Mouse (Mus musculus): ENCODE measurements around the gene Irf9. TPM values are rescaled to one million over a fixed set of nuclear protein-coding genes. Genes with fewer than 3 reads are reported as not detected.

Irf9 gene
- total and polyA plus RNA-seq, 3 experiments, result 8.5 to 14.8 TPM; not detected in 1

DNA sequence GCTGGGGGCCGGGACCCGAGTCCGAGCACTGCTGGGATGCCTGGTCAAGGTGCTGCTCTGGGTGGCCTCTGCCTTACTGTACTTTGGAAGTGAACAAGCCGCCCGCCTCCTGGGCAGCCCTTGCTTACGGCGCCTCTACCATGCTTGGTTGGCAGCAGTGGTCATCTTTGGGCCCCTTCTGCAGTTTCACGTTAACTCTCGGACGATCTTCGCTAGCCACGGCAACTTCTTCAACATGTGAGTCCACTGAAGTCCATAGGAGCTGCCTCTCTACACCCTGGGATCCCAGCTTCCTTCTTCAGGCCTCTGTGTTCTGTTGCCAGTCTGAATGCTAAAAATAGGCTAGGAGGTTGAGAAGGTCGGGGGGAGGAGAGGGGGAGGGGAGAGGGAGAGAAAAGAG is 27.7 kb upstream of the Irf9 start:
- no peak for TF ChIP-seq TAL1 (IDR thresholded peaks at IDR 0.05; ENCODE audit: low read length)
- TF ChIP-seq MAFK (IDR thresholded peaks at IDR 0.05; ENCODE audit: borderline replicate concordance, low read depth, low read length), result no peak
- no peak for TF ChIP-seq JUND (IDR thresholded peaks at IDR 0.05; ENCODE audit: low read depth, low read length)
- TF ChIP-seq MAX (IDR thresholded peaks at IDR 0.05; ENCODE audit: low read length), result no peak
- no peak for TF ChIP-seq POLR2A (IDR thresholded peaks at IDR 0.05; ENCODE audit: control insufficient read depth in 1 of 2, insufficient read depth in 1 of 2, low read depth in 1 of 2, low read length in 2 of 2, poor library complexity in 1 of 2)
- TF ChIP-seq HCFC1 (IDR thresholded peaks at IDR 0.05; ENCODE audit: low read depth, low read length), result no peak
- no peak for TF ChIP-seq E2F4 (IDR thresholded peaks at IDR 0.05; ENCODE audit: borderline replicate concordance, low read depth, low read length)
- TF ChIP-seq MYC (IDR thresholded peaks at IDR 0.05; ENCODE audit: low read depth, low read length), result no peak
- no peak for TF ChIP-seq ELF1 (IDR thresholded peaks at IDR 0.05; ENCODE audit: low read depth, low read length)
- TF ChIP-seq POLR2AphosphoS2 (IDR thresholded peaks at IDR 0.05; ENCODE audit: low read length), result no peak
- no peak overlapping the region for H3K4me3 ChIP-seq (ENCODE audit: control insufficient read depth in 1 of 2, insufficient read depth in 1 of 2, low read depth in 2 of 2, low read length in 2 of 2)
- no peak overlapping the region for H3K27ac ChIP-seq (ENCODE audit: control insufficient read depth, low read depth, low read length)
- peaks cover 0 to 7% of the 10 kb centered on the region in 2 experiments; a peak in 2 of 4 replicates for H3K36me3 ChIP-seq (ENCODE audit: control insufficient read depth in 1 of 2, insufficient read depth in 2 of 2, low read length in 2 of 2)
- no peaks in the 10 kb centered on the region for H3K27me3 ChIP-seq (ENCODE audit: control insufficient read depth in 1 of 2, insufficient read depth in 2 of 2, low read length in 2 of 2)
- H3K79me2 ChIP-seq (ENCODE audit: control insufficient read depth, insufficient read depth, low read length, poor library complexity), result peaks cover 4% of the 10 kb centered on the region
- H3K4me1 ChIP-seq (ENCODE audit: control insufficient read depth in 1 of 2, insufficient read depth in 2 of 2, low read length in 2 of 2), result peaks cover 4 to 16% of the 10 kb centered on the region in 2 experiments
- no peak overlapping the region for H3K9ac ChIP-seq (ENCODE audit: control insufficient read depth, low read depth, low read length, poor library complexity, severe bottlenecking)
- H3K9me3 ChIP-seq (replicated peaks; ENCODE audit: insufficient read depth, low read length), result no peaks in the 10 kb centered on the region
- no peak for DNase-seq (ENCODE audit: low read depth, low spot score)

DNA sequence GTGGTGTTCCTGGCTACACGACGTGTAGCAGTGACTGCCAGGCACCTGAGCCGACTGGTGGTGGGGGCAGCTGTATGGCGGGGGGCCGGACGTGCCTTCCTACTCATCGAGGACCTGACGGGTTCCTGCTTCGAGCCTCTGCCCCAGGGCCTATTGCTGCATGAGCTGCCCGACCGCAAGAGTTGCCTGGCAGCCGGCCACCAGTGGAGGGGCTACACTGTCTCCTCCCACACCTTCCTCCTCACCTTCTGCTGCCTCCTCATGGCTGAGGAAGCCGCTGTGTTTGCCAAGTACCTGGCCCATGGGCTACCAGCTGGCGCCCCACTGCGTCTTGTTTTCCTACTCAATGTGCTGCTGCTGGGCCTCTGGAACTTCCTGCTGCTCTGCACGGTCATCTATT is 27.0 kb upstream of the Irf9 start:
- H3K79me2 ChIP-seq (ENCODE audit: control insufficient read depth, insufficient read depth, low read length, poor library complexity), result peaks cover 4% of the 10 kb centered on the region
- H3K27me3 ChIP-seq (ENCODE audit: control insufficient read depth in 1 of 2, insufficient read depth in 2 of 2, low read length in 2 of 2), result no peaks in the 10 kb centered on the region
- H3K4me3 ChIP-seq (ENCODE audit: control insufficient read depth in 1 of 2, insufficient read depth in 1 of 2, low read depth in 2 of 2, low read length in 2 of 2), result no peak overlapping the region
- no peak for TF ChIP-seq ZC3H11A (IDR thresholded peaks at IDR 0.05; ENCODE audit: low read depth, low read length)
- TF ChIP-seq CHD2 (IDR thresholded peaks at IDR 0.05; ENCODE audit: low read length), result no peak
- no peak for TF ChIP-seq JUND (IDR thresholded peaks at IDR 0.05; ENCODE audit: low read depth, low read length)
- no peak for TF ChIP-seq CTCF (IDR thresholded peaks at IDR 0.05 in 2 of 3, conservative IDR thresholded peaks at IDR 0.05 in 1 of 3; ENCODE audit: control insufficient read depth in 1 of 3, insufficient read depth in 1 of 3, low read depth in 2 of 3, low read length in 3 of 3, poor library complexity in 1 of 3, severe bottlenecking in 1 of 3)
- TF ChIP-seq ZKSCAN1 (IDR thresholded peaks at IDR 0.05; ENCODE audit: low read depth, low read length), result no peak
- no peak for TF ChIP-seq GABPA (IDR thresholded peaks at IDR 0.05; ENCODE audit: low read depth, low read length)
- TF ChIP-seq NRF1 (IDR thresholded peaks at IDR 0.05; ENCODE audit: insufficient read depth, low read depth, low read length, poor library complexity, severe bottlenecking), result no peak
- no peak for TF ChIP-seq MXI1 (IDR thresholded peaks at IDR 0.05; ENCODE audit: low read depth, low read length)
- no peak for TF ChIP-seq SMC3 (IDR thresholded peaks at IDR 0.05; ENCODE audit: low read depth, low read length)
- TF ChIP-seq USF2 (IDR thresholded peaks at IDR 0.05; ENCODE audit: borderline replicate concordance in 1 of 2, insufficient read depth in 1 of 2, low read depth in 1 of 2, low read length in 2 of 2), result no peak
- no peak for TF ChIP-seq POLR2AphosphoS2 (IDR thresholded peaks at IDR 0.05; ENCODE audit: low read length)
- no peak for TF ChIP-seq ZMIZ1 (IDR thresholded peaks at IDR 0.05; ENCODE audit: low read depth, low read length)
- TF ChIP-seq CHD1 (IDR thresholded peaks at IDR 0.05; ENCODE audit: low read depth, low read length), result no peak
- peaks cover 3 to 11% of the 10 kb centered on the region in 2 experiments; a peak in 3 of 4 replicates for H3K4me1 ChIP-seq (ENCODE audit: control insufficient read depth in 1 of 2, insufficient read depth in 2 of 2, low read length in 2 of 2)
- no peak overlapping the region for H3K9ac ChIP-seq (ENCODE audit: control insufficient read depth, low read depth, low read length, poor library complexity, severe bottlenecking)
- no peak for DNase-seq (ENCODE audit: low read depth, low spot score)
- H3K27ac ChIP-seq (ENCODE audit: control insufficient read depth, low read depth, low read length), result no peak overlapping the region
- H3K9me3 ChIP-seq (replicated peaks; ENCODE audit: insufficient read depth, low read length), result no peaks in the 10 kb centered on the region
- peaks cover 0 to 5% of the 10 kb centered on the region in 2 experiments; a peak in 2 of 4 replicates for H3K36me3 ChIP-seq (ENCODE audit: control insufficient read depth in 1 of 2, insufficient read depth in 2 of 2, low read length in 2 of 2)

Measured in MEL (cell line).